Mouse (Mus musculus) ES-E14 (cell line): ENCODE data around the gene Bicdl1. TPM values are rescaled to one million over a fixed set of nuclear protein-coding genes. Genes with fewer than 3 reads are reported as not detected.
"Not testable (repeated sequence)": the region's sequence is repeated elsewhere in the genome, so short reads cannot be mapped to it uniquely, and the experiment has no call there.

Experiments used
- DNase-seq: peaks from one replicate; pipeline ENCODE4 v3.0.0-alpha.2; 2013; ENCODE audit warnings: low read depth, low spot score
- H3K27ac ChIP-seq: 2 replicates; pipeline ENCODE4 v1.5.1; 2012; ENCODE audit warnings: low read depth, mild to moderate bottlenecking, low read length, moderate library complexity, mixed read lengths; ENCODE audit not compliant: poor library complexity, insufficient read depth, severe bottlenecking
- H3K36me3 ChIP-seq: 2 replicates; pipeline ENCODE4 v1.6.1; 2012; ENCODE audit warnings: mild to moderate bottlenecking, low read length, moderate library complexity, mixed read lengths; ENCODE audit not compliant: control insufficient read depth, poor library complexity, insufficient read depth, severe bottlenecking
- H3K4me1 ChIP-seq, 2 experiments: fragments of 150-350 bp in 1 of 2; sonication (generic) in 1 of 2; 2 replicates each; pipeline ENCODE4 v1.6.1; 2012; ENCODE audit warnings: low read length in 2 of 2, mild to moderate bottlenecking in 1 of 2, mixed read lengths in 1 of 2; ENCODE audit not compliant: control insufficient read depth in 2 of 2, insufficient read depth in 2 of 2, poor library complexity in 1 of 2
- H3K4me3 ChIP-seq, 2 experiments: fragments of 150-350 bp in 1 of 2; sonication (generic) in 1 of 2; 2 replicates each; pipeline ENCODE4 v1.5.1; 2012; ENCODE audit warnings: low read length in 2 of 2, low read depth in 1 of 2, mild to moderate bottlenecking in 1 of 2, mixed read lengths in 1 of 2; ENCODE audit not compliant: insufficient read depth in 1 of 2, poor library complexity in 1 of 2, severe bottlenecking in 1 of 2
- H3K9ac ChIP-seq: 2 replicates; pipeline ENCODE4 v1.6.1; 2012; ENCODE audit warnings: low read depth, mild to moderate bottlenecking, low read length, mixed read lengths; ENCODE audit not compliant: poor library complexity, insufficient read depth, severe bottlenecking
- H3K9me3 ChIP-seq: fragments of 150-350 bp; sonication (generic); 2 replicates; pipeline ENCODE4 v1.6.1; 2012; ENCODE audit warnings: low read depth, mild to moderate bottlenecking, low read length; ENCODE audit not compliant: control insufficient read depth, insufficient read depth
- CHD2 ChIP-seq: IDR thresholded peaks from 2 replicates; pipeline ENCODE4 v1.6.1; 2014; ENCODE audit warnings: mild to moderate bottlenecking, low read depth, low read length, inconsistent platforms
- HCFC1 ChIP-seq: IDR thresholded peaks from 2 replicates; pipeline ENCODE4 v1.6.1; 2012; ENCODE audit warnings: low read length, inconsistent platforms, borderline replicate concordance; ENCODE audit not compliant: insufficient read depth
- MAFK ChIP-seq: IDR thresholded peaks from 2 replicates; pipeline ENCODE4 v1.6.1; 2014; ENCODE audit warnings: mild to moderate bottlenecking, low read depth, low read length, inconsistent platforms; ENCODE audit not compliant: insufficient read depth
- ZC3H11A ChIP-seq: IDR thresholded peaks from 2 replicates; pipeline ENCODE4 v1.6.1; 2012; ENCODE audit warnings: low read depth, mild to moderate bottlenecking, inconsistent platforms, low read length, borderline replicate concordance
- ZNF384 ChIP-seq: IDR thresholded peaks from 2 replicates; pipeline ENCODE4 v1.6.1; 2012; ENCODE audit warnings: low read depth, low read length, inconsistent platforms
- in situ Hi-C, 2 experiments: fragments of 600-800 bp; cut with MboI; formaldehyde crosslinking; loops; one replicate each; pipeline ENCODE4 v1.15.1; 2025; ENCODE audit warnings: low sequenced_read_pairs in 2 of 2, inconsistent platforms in 1 of 2; ENCODE audit not compliant: unreplicated experiment in 2 of 2
- total RNA-seq: library from RNA; depleted of rRNA; stranded (reverse); fragments of 300-350 nt; gene quantifications from 2 replicates; pipeline ENCODE4 v1.2.3, GENCODE M21; 2012

Gene Bicdl1
- total RNA-seq, 1 experiment = 18.5 TPM

- no peak overlapping the region for H3K9ac ChIP-seq
- no peaks in the 10 kb centered on the region for H3K36me3 ChIP-seq
- no peaks in the 10 kb centered on the region for H3K9me3 ChIP-seq
- no peak for DNase-seq
- in situ Hi-C loops = no loop called here
- H3K4me1 ChIP-seq = peaks cover 0 to 3% of the 10 kb centered on the region in 2 experiments; a peak in 2 of 4 replicates
- H3K27ac ChIP-seq = no peak overlapping the region
- no peak for TF ChIP-seq CHD2
- TF ChIP-seq ZC3H11A = no peak
- no peak for TF ChIP-seq HCFC1
- no peak for TF ChIP-seq ZNF384
- TF ChIP-seq MAFK = no peak
- no peak overlapping the region for H3K4me3 ChIP-seq
Measured at GRCm38 (mm10) chr5:115755501-115755900, 24.1 kb upstream of the Bicdl1 start.

GRCm38 (mm10) chr5:115754831-115755230 lies 23.4 kb upstream of the Bicdl1 start:
- H3K9ac ChIP-seq = no peak overlapping the region
- in situ Hi-C loops = no loop called here
- H3K27ac ChIP-seq = no peak overlapping the region
- H3K9me3 ChIP-seq = no peaks in the 10 kb centered on the region
- no peak for DNase-seq
- H3K36me3 ChIP-seq = no peaks in the 10 kb centered on the region
- no peaks in the 10 kb centered on the region for H3K4me1 ChIP-seq
- TF ChIP-seq ZC3H11A (no peak), CHD2 (no peak), ZNF384 (no peak), MAFK (no peak), HCFC1 (no peak)
- no peak overlapping the region for H3K4me3 ChIP-seq

GRCm38 (mm10) chr5:115752883-115753282 lies 21.5 kb upstream of the Bicdl1 start:
- Histone ChIP-seq H3K36me3 (no peaks in the 10 kb centered on the region), H3K27ac (no peak overlapping the region), H3K4me1 (no peaks in the 10 kb centered on the region; a peak in 1 of 4 replicates), H3K4me3 (no peak overlapping the region), H3K9ac (no peak overlapping the region), H3K9me3 (no peaks in the 10 kb centered on the region)
- in situ Hi-C loops = no loop called here
- TF ChIP-seq ZC3H11A (no peak), ZNF384 (no peak), CHD2 (no peak), HCFC1 (no peak), MAFK (no peak)
- DNase-seq = no peak

- DNase-seq, H3K9ac ChIP-seq, H3K9me3 ChIP-seq, H3K4me1 ChIP-seq, H3K36me3 ChIP-seq, in situ Hi-C loops, H3K27ac ChIP-seq: not testable (repeated sequence)
- TF ChIP-seq ZNF384 = peak; percentile 66; the same call in 1 of the 2 replicates
- peak overlapping the region in 1 of 2 experiments; percentile 42; a peak in 1 of 4 replicates for H3K4me3 ChIP-seq
Measured at GRCm38 (mm10) chr5:115751916-115752315, 20.5 kb upstream of the Bicdl1 start.

- no peak for TF ChIP-seq CHD2
- Histone ChIP-seq H3K4me1 (no peaks in the 10 kb centered on the region; a peak in 1 of 4 replicates), H3K27ac (no peak overlapping the region), H3K9ac (no peak overlapping the region), H3K9me3 (no peaks in the 10 kb centered on the region), H3K4me3 (no peak overlapping the region), H3K36me3 (no peaks in the 10 kb centered on the region)
- in situ Hi-C loops = no loop called here
- DNase-seq = no peak
Measured at GRCm38 (mm10) chr5:115748316-115748715, 16.9 kb upstream of the Bicdl1 start.
